Mouse (Mus musculus) thymus, postnatal 14 days (tissue): ENCODE results near the gene Tnfrsf14.
A peak's percentile ranks its signal among the peaks of the same experiment; 100 is the strongest.

Experiments
- DNase-seq: peaks from one replicate; pipeline ENCODE4 v3.0.0; 2021

Tnfrsf14 gene

GRCm38 (mm10) chr4:154928395-154929087 is at the start of gene Tnfrsf14:
Tnfrsf14 (minus strand) TSS chr4:154928563.
- DNase-seq, result no peak

DNA sequence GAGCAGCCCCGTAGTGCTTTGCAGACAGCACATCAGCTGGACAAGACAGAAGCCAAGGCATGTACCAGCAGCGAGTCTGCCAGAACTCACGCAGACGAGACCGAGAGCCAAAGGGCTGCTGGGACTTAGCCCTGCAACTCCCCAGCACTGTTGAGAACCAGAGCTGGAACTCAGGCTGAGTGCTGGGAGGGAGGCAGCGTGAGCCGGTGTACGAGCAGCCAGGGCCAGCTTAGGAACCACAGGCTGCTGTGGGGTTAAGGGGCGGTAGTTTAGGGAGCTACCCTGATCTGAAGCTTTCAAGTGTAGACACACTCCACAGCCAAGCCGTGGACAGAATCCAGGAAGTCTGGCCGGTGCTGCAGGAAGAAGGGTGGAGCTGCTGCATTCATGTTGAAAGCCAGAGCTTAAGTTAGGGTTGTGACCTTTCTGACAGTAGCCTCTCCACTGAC is 45.8 kb upstream of the Tnfrsf14 start:
- no peak for DNase-seq

- DNase-seq, result no peak
Measured at GRCm38 (mm10) chr4:154972546-154972945, 44.2 kb upstream of the Tnfrsf14 start.

GRCm38 (mm10) chr4:154967173-154967572 is 38.8 kb upstream of the Tnfrsf14 start:
- DNase-seq, result peak; percentile 70

- no peak for DNase-seq
Measured at GRCm38 (mm10) chr4:154965856-154966255, 37.5 kb upstream of the Tnfrsf14 start.

DNA sequence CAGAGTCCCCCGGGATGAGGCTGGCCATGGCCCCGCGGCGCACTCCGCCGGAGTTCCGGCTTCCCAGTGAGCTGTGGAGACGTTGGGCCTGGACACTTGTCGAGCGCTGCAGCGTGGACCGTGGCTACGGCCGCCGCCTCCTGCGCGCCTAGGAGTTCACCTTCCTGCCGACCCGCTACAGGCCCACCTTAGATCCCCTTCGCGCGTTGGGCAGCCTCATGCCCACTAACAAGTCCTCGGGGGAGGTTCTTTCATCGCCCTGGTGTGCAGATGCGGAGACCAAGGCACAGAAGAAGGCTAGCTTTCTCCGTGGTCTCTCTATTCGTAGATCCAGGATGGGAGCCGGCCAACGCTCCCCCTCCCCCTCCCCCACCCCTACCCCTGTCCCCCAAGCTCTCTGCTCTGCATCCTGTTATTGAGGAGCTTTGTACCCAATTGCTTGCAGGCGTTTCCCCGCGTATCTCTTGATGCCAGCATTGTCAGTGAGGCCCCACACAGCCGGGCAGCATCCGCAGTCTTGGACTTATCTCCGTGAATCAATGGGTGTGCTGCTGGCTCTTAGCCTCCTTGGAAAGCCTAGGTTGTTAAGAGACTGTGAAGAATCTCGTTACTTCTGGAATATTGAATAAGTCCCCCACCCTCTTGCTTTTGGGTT is 36.3 kb upstream of the Tnfrsf14 start:
- peak; percentile 57 for DNase-seq

- peak; percentile 90 for DNase-seq
Measured at GRCm38 (mm10) chr4:154963901-154964580, 35.7 kb upstream of the Tnfrsf14 start, which contains the start of gene Pank4. Pank4 (plus strand) TSS chr4:154964123.

- no peak for DNase-seq
Measured at GRCm38 (mm10) chr4:154963190-154963836, 35.0 kb upstream of the Tnfrsf14 start.

DNA sequence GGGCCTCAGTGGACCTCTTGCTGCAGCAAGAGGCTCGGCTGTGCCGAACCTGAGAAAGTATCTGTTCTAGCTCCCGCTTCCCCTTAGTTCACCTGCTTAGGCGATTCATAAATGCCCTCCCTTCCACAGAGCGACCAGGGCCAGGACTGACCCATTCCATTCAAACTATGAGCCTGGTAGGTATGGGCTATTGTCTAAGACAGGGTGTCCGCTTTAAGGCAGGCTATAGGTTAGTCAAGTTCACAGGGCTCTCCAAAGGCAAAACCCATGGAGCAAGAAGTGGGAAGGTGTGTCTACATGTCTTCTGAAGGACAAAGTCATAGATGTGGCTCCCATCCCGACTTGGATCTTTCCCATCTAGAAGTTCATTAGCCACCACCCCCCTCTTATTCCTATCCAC is 34.3 kb upstream of the Tnfrsf14 start:
- no peak for DNase-seq

DNA sequence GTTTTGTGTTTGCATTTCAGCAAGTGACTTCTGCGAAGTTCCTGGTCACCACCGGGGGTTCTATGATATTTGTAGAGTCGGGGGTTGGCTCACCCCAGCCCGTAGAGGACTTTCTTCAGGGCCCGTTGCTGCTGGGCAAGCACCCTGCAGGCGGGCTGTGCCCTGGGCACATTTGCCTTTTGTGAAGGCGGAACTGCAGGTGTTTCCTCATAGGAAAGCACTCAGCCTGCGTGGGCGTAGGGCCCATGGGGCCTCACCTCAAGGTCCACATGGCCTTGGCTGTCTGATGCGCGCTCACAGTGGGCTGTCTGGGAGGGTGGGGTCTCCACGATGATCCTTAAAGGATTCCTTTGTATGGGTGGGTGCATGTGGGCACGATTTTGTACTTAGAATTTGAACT is 33.5 kb upstream of the Tnfrsf14 start:
- peak; percentile 77 for DNase-seq

DNA sequence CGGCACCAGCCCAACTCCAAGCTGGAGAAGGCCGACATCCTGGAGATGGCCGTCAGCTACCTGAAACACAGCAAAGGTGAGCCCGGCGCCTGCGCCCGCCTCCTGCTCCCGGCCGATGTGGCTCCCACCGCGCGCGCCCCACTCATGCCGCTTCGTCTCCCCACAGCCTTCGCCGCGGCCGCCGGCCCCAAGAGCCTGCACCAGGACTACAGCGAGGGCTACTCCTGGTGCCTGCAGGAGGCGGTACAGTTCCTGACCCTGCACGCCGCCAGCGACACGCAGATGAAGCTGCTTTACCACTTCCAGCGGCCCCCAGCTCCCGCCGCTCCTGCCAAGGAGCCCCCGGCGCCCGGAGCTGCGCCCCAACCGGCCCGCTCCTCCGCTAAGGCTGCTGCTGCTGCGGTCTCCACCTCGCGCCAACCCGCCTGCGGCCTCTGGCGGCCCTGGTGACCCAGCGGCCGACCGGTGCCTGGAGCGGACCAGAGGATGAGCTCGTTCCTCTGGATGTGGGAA is 32.9 kb upstream of the Tnfrsf14 start:
- peak; percentile 72 for DNase-seq

- DNase-seq, result peak; percentile 60
Measured at GRCm38 (mm10) chr4:154960690-154961225, 32.4 kb upstream of the Tnfrsf14 start, which contains the start of gene Hes5. Hes5 (plus strand) TSS chr4:154960923.

- peak; percentile 45 for DNase-seq
Measured at GRCm38 (mm10) chr4:154960021-154960689, 31.8 kb upstream of the Tnfrsf14 start.

- DNase-seq, result no peak
Measured at GRCm38 (mm10) chr4:154958621-154959020, 30.3 kb upstream of the Tnfrsf14 start.

DNA sequence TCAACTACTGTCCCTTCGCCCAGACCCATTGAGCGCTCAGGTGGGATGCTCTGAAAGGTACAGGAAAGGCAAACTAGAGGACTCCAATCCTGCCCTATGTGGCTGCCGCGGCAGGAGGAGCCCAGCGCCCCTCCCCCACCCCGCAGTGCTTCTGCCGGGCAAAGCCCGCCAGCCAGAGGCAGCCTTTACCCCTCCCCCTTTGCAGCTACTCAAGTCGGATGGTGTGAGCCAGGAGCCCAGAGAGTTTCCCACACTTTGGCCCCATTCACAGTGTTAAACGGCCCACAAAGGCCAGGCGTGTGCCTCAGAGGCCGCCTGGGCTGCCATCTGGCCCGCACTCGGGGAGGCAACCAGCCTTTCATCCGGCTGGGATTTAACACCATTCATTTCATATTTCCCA is 29.8 kb upstream of the Tnfrsf14 start:
- peak; percentile 60 for DNase-seq

DNA sequence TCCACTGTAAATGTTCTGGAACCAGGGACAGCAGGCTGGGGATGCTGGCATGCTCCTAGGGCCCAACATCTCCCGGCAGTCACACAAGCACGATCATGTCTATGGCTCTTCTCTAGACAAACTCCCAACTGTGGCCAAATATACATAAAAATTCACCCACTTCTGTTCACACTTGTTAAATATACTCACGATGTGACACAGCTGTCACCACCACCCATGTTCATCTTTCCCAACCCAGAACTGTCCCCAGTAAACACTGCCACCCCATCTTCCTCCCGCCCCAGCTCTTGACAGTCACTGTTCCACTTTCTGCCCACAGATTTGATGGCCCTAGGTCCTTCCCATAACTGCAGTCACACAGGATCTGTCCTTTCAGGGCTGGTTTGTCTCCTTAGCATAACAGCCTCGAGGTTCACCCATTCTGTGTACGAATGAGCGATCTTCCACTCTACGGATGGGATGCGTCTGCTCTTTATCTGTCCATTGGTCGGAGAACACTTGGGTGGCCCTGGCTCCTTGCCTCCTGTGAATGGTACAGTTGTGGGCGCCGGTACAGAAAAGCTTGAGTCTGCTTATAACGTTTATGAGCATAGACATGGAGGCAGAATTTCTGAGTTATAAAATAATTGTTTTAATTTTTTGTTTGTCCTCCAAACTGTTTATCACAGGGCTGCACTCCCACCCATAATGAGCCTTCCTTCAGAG is 29.1 kb upstream of the Tnfrsf14 start:
- no peak for DNase-seq

- DNase-seq, result no peak
Measured at GRCm38 (mm10) chr4:154956604-154957003, 28.2 kb upstream of the Tnfrsf14 start.

GRCm38 (mm10) chr4:154952461-154953241 is 24.3 kb upstream of the Tnfrsf14 start:
- no peak for DNase-seq

DNA sequence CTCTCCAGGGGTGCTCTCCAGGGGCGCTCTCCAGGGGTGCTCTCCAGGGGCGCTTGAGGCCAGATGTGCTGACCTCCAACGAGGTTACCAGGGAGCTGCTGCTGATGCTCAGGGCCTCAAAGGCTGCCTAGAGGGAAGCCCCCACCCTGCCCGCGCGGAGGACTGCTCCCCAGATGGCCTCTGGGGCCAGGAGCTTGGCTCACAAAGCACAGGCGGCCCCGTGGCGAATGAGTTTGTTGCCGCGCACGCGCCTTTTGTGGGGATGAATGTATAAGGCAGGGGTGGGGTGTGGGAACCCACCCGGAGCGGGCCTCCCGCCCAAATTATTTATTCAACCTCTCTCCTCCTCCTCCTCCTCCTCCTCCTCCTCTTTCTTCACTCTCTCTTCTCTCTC is 21.2 kb upstream of the Tnfrsf14 start:
- DNase-seq, result no peak

- DNase-seq, result no peak
Measured at GRCm38 (mm10) chr4:154948940-154949588, 20.7 kb upstream of the Tnfrsf14 start.
